Comparison of ENCODE assay signal across 12 mouse cellular contexts in genomic region chr19:42611746-42612145, GRCm38 (mm10).
"Had no signal": no experiment of that assay in that cellular context is flagged by ENCODE, and none has a peak within 500 bp of the region (broad histone marks: within the 10 kb centered on the region; RNA-seq: fewer than 3 reads in every experiment).

No protein-coding gene starts in this region.

- DNase-seq: kidney, adult 18-20 months; kidney, postnatal 25 days; lung, adult 18-20 months; midbrain, embryonic 14.5 days; right cerebral cortex, postnatal 4 days; spleen, adult 18-20 months; thymus, adult 18-20 months; thymus, postnatal 14 days had no signal

- H3K9ac ChIP-seq: liver, embryonic 14.5 days; neural tube, embryonic 13.5 days had no signal

- H3K9me3 ChIP-seq: limb, embryonic 10.5 days; neural tube, embryonic 13.5 days had no signal

- H3K27ac ChIP-seq: left cerebral cortex, adult 2 months; limb, embryonic 10.5 days; liver, embryonic 14.5 days; neural tube, embryonic 13.5 days had no signal

- H3K36me3 ChIP-seq: limb, embryonic 10.5 days; neural tube, embryonic 13.5 days had no signal
